Mouse (Mus musculus) liver, adult (tissue): ENCODE measurements around the gene Rapgef3.

Source experiments
- GATA4 ChIP-seq: IDR thresholded peaks from 2 replicates; pipeline ENCODE4 v1.6.1; 2014; ENCODE audit warnings: mild to moderate bottlenecking, low read length; ENCODE audit not compliant: insufficient replicate concordance

The Rapgef3 gene

DNA sequence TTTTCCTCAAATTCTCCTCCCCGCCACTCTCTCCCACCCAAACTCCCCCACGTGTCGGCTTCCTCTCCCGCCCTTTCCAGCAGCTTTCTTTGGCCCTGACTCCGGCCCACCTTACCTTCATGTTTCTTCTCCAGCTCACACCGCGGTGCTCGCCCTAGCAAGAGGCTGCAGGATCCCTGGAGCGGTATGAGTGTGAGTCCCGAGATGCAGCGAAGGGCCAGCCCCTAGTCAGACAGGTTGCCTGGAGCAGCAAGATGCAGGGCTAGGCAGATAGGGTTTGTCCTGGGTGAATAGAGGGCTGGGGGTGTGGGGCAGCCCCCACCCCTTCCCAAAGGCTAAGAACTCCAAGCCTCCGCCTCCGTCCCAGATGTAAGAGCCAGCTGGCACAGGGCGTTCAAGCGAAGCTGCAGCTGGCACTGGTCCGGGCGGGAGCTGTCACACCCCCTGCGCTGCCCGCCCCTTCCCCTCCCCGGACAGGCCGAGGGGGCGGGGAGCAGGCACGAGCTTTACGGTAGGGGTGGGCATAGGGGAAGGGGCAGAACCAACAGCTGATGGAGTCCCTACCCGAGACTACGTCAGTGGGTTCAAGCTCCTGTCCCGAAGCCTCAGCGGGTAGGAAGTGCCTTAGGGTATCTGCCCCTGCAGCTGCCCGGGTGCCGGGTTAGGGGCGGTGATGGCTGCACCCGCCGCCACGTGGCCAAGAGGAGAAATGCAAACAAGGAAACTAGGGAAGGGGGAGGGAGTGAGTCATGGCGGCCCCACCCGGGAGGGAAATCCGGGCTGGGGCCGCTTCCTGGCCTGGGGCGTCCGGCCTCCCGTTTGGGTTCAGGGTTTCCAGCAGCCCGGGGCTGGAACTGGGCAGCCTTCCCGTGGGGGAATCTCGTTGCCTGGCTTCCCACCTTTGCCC, at the start of gene Rapgef3:
Gene Rapgef3 (minus strand): TSS at position 693 of the 907 bp plus-strand sequence.
- TF ChIP-seq GATA4 = no peak; the same call in 1 of the 2 replicates

DNA sequence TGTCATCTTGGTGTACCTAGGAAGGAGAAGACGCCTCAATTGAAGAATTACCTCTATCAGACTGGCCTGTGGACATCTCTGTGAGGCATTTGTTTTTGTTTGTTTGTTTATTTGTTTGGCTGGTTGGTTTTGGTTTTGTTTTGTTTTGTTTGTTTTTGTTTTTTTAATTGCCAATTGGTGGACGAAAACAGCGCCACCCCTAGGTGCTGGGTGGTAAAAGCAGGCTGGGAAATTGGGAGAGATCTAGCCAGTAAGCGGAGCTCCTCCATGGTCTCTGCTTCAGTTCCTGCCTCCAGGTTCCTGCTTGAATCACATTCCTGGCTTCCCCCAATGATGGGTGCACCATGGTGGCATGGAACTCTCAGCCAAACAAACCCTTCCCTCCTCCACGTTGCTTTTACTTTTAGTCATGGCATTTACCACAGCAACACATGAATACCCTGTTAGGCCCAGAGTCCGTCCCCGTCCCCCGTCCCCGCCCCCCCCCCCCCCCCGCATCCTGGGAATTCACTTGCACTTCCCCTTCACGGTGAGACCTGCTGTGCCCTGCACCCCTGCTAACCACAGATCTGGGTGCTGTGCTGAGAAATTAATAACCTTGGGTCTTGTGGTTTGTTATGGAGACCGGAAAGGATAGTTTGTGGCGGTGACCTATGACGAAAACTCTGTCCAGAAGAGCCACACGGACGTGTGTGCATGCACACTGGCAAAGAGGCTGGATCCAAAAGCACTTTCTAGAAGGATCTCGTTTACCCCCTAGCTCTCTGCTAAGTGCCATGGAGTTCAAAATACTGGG, 48.6 kb upstream of the Rapgef3 start:
- TF ChIP-seq GATA4 = no peak

DNA sequence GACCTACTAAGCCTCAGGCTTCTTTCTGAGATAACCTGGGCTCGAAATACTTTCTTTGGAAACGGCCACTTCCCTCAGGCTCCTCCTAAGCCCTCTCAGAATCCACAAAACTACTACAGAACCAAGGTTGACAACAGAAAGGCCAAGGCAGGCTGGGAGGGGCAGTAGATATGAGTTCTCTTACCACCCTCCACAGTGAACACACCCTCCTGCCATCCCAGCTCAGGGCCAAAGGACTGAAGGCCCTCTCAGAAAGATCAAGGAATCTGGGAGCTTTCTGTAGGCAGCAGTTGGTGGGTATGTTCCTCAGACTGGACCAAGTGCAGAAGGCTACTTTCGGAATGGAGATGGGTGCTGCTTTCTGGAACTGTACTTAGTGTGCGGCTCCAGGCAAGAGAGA, 47.5 kb upstream of the Rapgef3 start:
- TF ChIP-seq GATA4 = no peak

DNA sequence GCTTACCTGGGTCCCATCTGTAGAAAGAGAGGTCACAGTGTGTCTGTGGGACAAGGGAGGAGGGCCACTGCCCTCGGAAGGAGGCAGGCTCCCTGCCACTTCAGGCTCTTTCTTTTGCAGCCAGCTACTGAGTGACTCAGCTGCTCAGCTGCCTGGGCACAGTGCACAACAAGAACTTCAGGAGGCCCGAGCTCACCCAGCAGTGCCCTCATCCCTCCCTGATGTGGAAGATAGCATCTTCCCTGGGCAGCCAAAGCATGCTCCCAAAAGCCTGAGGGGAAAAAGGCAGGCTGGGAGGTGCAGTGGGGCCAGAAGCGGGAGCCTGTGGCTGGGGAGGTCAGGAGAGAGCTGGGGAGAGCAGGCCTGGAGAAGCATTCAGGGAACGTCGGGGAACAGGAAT, 46.9 kb upstream of the Rapgef3 start:
- no peak for TF ChIP-seq GATA4

DNA sequence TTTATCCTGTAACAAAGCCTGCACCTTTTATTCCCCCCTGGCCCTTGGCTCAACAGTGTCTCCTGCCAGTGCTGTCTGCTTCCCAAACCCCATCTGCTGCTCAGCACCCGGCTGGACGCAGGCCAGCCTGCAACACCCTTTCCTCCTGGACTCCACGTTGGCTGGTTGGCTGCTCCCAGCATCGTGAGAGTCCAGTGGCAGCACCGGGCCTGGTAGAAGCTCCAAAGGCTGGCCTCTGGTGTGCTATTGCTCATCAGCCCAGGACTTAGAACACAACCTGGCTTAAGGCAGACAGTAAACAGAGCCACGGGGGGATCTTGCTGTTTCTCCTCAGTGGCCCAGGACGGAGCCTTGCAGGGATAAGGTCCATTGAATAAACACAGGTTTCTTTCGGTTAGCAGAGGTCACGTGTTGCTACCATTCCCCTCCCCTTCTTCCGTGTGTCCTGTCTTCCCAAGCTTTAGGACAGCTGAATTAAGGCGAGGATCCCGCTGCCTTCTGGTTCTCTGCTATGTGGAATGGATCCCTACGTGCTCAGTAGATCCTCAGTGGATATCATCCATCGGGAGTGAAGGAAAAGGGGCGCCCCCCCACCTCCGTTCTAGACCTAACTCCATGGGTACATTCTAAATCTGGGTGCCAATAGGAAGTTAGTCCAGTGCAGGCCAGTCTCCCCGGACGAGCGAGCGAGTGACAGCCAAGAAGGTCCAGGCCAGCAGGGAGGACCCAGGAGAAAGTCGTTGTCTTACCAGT, 45.9 kb upstream of the Rapgef3 start:
- TF ChIP-seq GATA4 = no peak

DNA sequence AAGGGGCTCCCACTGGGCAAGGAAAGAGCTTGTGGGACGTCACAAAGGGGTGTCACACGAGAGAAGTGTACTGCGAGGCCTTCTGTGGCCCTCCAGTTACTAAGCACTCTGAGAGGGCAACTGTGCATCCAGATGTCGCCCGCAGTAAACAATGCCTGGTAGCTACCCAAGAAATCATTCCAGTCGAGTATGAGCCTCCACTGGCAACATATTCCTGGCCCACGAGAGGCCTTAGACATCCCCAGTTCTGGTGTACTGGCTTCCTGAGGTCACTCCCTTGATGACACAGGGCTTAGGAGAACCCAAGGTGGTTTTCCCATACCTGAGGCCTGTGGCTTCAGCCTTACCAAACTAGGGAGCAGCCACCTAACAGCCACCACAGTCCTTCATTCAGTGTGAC, 45.1 kb upstream of the Rapgef3 start:
- no peak for TF ChIP-seq GATA4

DNA sequence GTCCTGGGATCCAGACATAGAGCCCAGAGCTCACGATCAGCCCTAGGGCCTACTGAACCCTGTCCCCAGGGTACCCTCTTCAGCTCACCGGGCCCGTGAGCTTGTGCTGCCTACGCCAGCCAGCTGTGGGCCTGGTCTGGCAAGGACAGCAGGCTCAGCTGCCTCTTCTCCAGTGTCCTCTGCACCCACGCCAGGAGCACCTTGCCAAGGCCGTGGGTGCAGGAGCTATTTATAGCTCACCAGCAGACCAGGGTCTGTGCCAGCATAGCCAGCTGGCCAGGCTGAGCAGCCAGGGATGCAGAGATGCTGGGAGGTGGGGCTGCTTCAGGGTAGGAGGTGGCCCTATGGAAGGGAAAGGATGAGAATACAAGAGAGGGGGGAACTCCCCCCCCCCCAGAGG, 44.4 kb upstream of the Rapgef3 start:
- no peak for TF ChIP-seq GATA4

DNA sequence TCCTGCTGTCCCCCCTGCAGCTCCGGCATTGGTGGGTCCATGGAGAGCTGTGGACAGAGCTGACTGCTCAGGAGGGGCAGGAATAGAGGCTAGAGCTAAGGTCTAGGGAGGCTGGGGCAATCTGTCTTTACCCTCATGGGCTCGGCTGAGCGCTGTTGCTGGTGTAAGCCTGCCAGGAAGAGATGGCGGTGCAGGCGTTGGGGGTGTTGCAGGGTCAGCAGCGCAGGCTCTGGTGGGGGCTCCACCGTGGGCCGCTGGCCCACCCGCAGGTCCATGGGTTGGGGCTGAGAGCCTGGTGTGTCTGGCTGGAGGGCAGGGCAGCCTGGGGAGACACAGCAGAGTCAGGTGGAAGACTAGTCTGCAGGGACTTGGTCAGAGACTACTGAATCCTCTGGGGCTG, 43.5 kb upstream of the Rapgef3 start:
- no peak for TF ChIP-seq GATA4

DNA sequence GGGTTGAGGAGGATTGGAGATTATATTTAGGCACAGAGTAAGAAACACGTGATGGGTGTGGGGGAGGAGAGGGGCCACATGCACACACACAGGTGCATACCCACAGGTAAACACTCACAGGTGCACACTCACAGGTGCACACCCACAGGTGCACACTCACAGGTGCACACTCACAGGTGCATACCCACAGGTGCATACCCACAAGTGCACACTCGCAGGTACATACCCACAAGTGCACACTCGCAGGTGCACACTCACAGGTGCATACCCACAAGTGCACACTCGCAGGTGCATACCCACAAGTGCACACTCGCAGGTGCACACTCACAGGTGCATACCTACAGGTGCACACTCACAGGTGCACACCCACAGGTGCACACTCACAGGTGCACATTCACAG, 42.6 kb upstream of the Rapgef3 start:
- no peak for TF ChIP-seq GATA4

DNA sequence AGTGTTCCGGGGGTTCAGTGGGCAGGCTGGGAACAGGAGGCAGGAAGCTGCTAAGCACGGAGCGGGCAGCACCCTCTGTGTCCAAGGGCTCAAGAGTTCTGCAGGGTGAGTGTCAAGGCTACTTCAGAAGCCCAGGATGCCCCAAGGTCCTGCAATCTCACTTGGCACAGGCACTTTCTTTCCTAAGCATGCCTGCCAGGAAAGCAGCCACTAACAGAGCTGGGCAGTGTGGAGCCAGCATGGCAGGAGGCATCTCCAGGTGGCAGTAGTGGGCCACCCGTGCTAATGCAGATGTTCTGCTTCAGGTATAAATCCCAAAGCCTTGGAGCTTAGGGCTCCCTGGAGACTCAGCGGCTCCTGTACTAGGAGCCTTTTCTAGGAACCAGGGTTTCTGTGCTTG, 42.2 kb upstream of the Rapgef3 start:
- no peak for TF ChIP-seq GATA4

DNA sequence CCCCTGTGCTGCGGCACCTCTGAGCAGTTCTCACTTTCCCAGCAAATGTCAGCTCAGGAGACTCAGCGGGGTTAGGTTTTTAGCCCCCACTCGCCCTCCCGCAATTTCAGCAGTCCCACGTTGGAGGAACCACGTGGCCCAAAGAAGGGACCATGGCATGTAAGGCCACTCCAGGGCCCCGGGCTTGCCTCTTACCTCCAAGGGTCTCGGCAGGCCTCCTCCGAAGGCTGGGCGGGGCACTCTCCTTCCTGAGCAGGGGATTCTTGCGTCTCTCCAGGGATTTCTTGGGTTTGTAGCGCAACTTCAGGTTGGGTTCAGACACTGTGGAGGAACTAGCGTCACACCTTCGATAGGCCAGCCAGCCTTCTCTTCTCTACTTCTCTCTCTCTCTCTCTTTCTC, 41.4 kb upstream of the Rapgef3 start:
- no peak for TF ChIP-seq GATA4

DNA sequence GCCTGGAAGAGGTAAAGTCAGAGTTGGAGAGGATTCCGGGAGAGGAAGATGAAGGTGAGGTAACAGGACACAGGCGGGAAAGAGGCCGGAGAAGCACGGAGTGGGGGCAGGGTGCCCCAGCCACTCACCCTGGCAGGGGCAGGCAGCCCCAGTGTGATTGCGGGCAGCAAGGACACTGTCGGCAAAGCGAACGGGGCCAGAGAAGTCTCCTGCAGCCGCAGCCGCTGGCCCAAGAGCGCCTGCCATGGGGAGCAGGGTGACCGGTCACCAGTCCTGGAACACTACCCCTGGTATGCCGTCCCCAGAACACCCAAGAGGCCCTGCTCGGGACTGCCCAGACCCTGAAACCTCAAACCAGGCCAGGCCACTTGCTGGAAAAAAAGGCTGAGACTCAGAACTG, 40.8 kb upstream of the Rapgef3 start:
- no peak for TF ChIP-seq GATA4

DNA sequence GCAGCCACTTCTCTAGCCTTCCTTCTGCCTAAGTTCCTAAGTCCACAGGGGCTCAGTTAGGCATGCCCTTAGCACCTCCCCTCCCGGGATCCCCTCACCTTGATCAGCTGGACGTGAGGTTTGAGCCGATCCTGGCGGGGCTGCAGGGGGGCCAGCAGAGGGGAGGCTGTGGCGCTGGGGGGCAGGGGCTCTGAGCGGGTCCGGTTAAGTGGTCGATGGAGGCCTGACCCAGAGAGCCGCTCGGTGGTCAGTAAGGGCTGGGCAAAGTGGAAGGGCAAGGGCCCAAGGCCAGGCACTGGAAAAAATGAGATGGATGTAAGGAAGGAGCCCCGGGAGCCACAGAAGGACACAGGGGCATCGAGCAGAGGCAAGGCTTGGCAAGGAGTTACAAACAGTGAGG, 40.1 kb upstream of the Rapgef3 start:
- TF ChIP-seq GATA4 = no peak

DNA sequence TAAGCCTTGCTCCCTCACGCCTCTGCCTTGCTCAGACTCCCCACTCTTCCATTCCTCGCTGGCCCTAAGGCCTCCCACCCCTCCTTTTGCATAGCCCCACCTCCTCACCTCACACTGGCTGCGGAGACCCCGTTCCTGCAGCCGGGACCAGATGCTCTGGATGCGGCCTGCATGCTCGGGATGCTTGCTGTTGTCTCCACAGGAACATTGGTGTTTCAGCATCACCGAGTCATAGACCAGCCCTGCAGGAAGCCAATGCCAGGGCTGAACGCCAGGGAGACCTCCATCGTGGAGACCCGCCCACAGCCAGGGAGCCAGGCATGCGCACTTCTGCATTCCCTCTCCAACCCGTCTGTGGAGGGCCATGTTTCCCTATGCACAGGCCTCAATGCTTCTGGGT, 34.8 kb upstream of the Rapgef3 start:
- TF ChIP-seq GATA4 = no peak

DNA sequence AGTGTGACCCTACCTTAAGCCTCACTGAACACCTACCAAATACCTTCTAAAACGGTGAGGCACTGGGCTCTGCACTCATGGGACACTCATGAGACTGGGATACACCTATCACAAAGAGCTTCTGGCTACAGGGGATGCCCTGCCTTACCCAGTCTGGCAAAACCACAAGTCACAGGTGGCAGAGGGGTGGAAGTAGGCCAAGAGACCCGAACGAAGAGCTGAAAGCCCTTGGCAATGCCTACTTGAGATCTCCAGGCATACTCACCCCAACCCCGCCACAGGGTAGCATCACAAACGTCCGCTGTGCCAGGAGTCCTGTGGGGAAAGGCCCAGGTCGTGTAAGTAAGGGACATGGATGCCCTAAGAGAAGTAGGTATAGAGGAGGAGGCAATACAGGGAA, 34.0 kb upstream of the Rapgef3 start:
- no peak for TF ChIP-seq GATA4
